Comparison of ENCODE assay signal across 8 mouse cellular contexts in genomic region chr4:129286001-129286682, GRCm38 (mm10). TPM values are rescaled to one million over a fixed set of nuclear protein-coding genes. Genes with fewer than 3 reads are reported as not detected.
A peak's percentile ranks its signal among the peaks of the same experiment; 100 is the strongest.
DNase-seq lines count a peak whose midpoint lies in the region; ATAC-seq and TF ChIP-seq lines count a peak whose summit lies in the region.
"Had no signal": no experiment of that assay in that cellular context is flagged by ENCODE, and none has a peak within 500 bp of the region (broad histone marks: within the 10 kb centered on the region; RNA-seq: fewer than 3 reads in every experiment).

No protein-coding gene starts in this region.

- H3K4me2 ChIP-seq in CH12.LX (ENCODE audit: insufficient read depth, low read depth, poor library complexity, severe bottlenecking) = no peak overlapping the region
- peak overlapping the region; percentile 99; the same call in 1 of the 2 replicates for H3K4me2 ChIP-seq in heart, postnatal 0 days (ENCODE audit: low read depth, low read length)

- dilution Hi-C loops in CH12.LX (cut with MboI; ENCODE audit: extremely low pct_ligation_motif_present, extremely low pct_unique_long_range_greater_than_20kb, low sequenced_read_pairs) = no loop called here

- peaks cover 9% of the 10 kb centered on the region for H3K27me3 ChIP-seq in CH12.LX (replicated peaks)
- peaks cover 16% of the 10 kb centered on the region; the same call in 1 of the 2 replicates for H3K27me3 ChIP-seq in heart, postnatal 0 days (ENCODE audit: control insufficient read depth, insufficient read depth, low read length)

- H3K9me3 ChIP-seq in CH12.LX (replicated peaks; ENCODE audit: low read length) = no peaks in the 10 kb centered on the region
- no peaks in the 10 kb centered on the region for H3K9me3 ChIP-seq in heart, postnatal 0 days (replicated peaks; ENCODE audit: control insufficient read depth, low read length)

- TF ChIP-seq RAD21 in CH12.LX (IDR thresholded peaks at IDR 0.05; ENCODE audit: low read depth, low read length) = no peak

- no peak overlapping the region for H3K9ac ChIP-seq in CH12.LX (ENCODE audit: insufficient read depth, low read depth)
- no peak overlapping the region for H3K9ac ChIP-seq in heart, postnatal 0 days (replicated peaks; ENCODE audit: low read depth, low read length)
- H3K9ac ChIP-seq: liver, postnatal 0 days had no signal

- no peak for TF ChIP-seq CTCF in CH12.LX (conservative IDR thresholded peaks at IDR 0.05 in 1 of 2, IDR thresholded peaks at IDR 0.05 in 1 of 2; ENCODE audit: low read depth in 2 of 2, low read length in 2 of 2)
- TF ChIP-seq CTCF in cortical plate, adult 2 months (IDR thresholded peaks at IDR 0.05; ENCODE audit: extremely low read depth, insufficient read depth, low read length) = no peak
- TF ChIP-seq CTCF in heart, postnatal 0 days (IDR thresholded peaks at IDR 0.05; ENCODE audit: low read depth) = no peak

- H3K4me1 ChIP-seq in CH12.LX (ENCODE audit: control insufficient read depth in 1 of 2, insufficient read depth in 2 of 2) = peaks cover 3% of the 10 kb centered on the region in 2 experiments; a peak in 3 of 4 replicates
- H3K4me1 ChIP-seq in cortical plate, adult 2 months (ENCODE audit: control insufficient read depth, insufficient read depth, low read length) = peaks cover 3% of the 10 kb centered on the region; the same call in 1 of the 2 replicates
- peaks cover 9% of the 10 kb centered on the region; the same call in 1 of the 2 replicates for H3K4me1 ChIP-seq in heart, postnatal 0 days (ENCODE audit: control insufficient read depth, insufficient read depth)

- no peak for TF ChIP-seq POLR2A in CH12.LX (IDR thresholded peaks at IDR 0.05; ENCODE audit: low read depth, low read length)
- TF ChIP-seq POLR2A in cortical plate, adult 2 months (IDR thresholded peaks at IDR 0.05; ENCODE audit: extremely low read depth, insufficient read depth, low read length) = no peak

- H3K79me2 ChIP-seq in CH12.LX (replicated peaks; ENCODE audit: control insufficient read depth, extremely low read depth, insufficient read depth, poor library complexity, severe bottlenecking) = no peaks in the 10 kb centered on the region

- in situ Hi-C loops in CH12.LX (cut with MboI; ENCODE audit: low pct_ligation_motif_present, low pct_unique_long_range_greater_than_20kb, low sequenced_read_pairs) = no loop called here

- 0 out of 2 replicates have a peak, but pooled peaks have one; percentile 7 for ATAC-seq in heart, postnatal 0 days (ENCODE audit: insufficient read depth, low read depth)
- ATAC-seq in megakaryocyte progenitor cell, adult 5-6 weeks (replicated peaks; ENCODE audit: poor library complexity) = 0 out of 2 replicates have a peak, but pooled peaks have one; percentile 11
- ATAC-seq: liver, postnatal 0 days had no signal

- 61% methylated on average over 5 of the region's 5 CpGs for WGBS in heart, postnatal 0 days

- H3K4me3 ChIP-seq in CH12.LX (replicated peaks in 1 of 3; ENCODE audit: low read depth in 2 of 3, low read length in 2 of 3, poor library complexity in 1 of 3) = no peak overlapping the region
- H3K4me3 ChIP-seq in cortical plate, adult 2 months (ENCODE audit: insufficient read depth, low read length) = peak overlapping the region; percentile 33; the same call in 1 of the 2 replicates
- peak overlapping the region; percentile 62; the same call in 1 of the 2 replicates for H3K4me3 ChIP-seq in heart, postnatal 0 days (ENCODE audit: low read depth, low read length)

- no peaks in the 10 kb centered on the region for H3K36me3 ChIP-seq in CH12.LX (replicated peaks in 1 of 2; ENCODE audit: control insufficient read depth in 1 of 2, insufficient read depth in 1 of 2, low read length in 1 of 2)
- H3K36me3 ChIP-seq in heart, postnatal 0 days (replicated peaks; ENCODE audit: control insufficient read depth, insufficient read depth, low read length) = no peaks in the 10 kb centered on the region

- H3K27ac ChIP-seq in CH12.LX (ENCODE audit: insufficient read depth, low read depth) = no peak overlapping the region
- no peak overlapping the region for H3K27ac ChIP-seq in cortical plate, adult 2 months (ENCODE audit: insufficient read depth, low read length)
- no peak overlapping the region for H3K27ac ChIP-seq in heart, postnatal 0 days (ENCODE audit: low read depth)

- TF ChIP-seq EP300 in CH12.LX (IDR thresholded peaks at IDR 0.05; ENCODE audit: low read length) = no peak
- no peak for TF ChIP-seq EP300 in heart, postnatal 0 days (IDR thresholded peaks at IDR 0.05; ENCODE audit: low read depth)

- DNase-seq in CH12.LX (ENCODE audit: extremely low read depth) = no peak
- DNase-seq in heart, postnatal 0 days (ENCODE audit: low spot score) = no peak
- no peak for DNase-seq in layer of hippocampus, adult 9-11 months
- no peak for DNase-seq in thymus, postnatal 0 days (ENCODE audit: low spot score)
- DNase-seq in thymus, postnatal 4 days = no peak
- DNase-seq: liver, postnatal 0 days had no signal

TF ChIP-seq in CH12.LX, 34 proteins besides CTCF, POLR2A, EP300 and RAD21:
- TF ChIP-seq RCOR1 (conservative IDR thresholded peaks at IDR 0.05; ENCODE audit: low read depth, low read length) = no peak
- 0 out of 2 replicates have a peak, but pooled peaks have one; percentile 11 for TF ChIP-seq BHLHE40 (IDR thresholded peaks at IDR 0.05; ENCODE audit: low read depth, low read length)
- no peak for TF ChIP-seq JUN (IDR thresholded peaks at IDR 0.05; ENCODE audit: insufficient read depth, low read depth, low read length)

RNA-seq across cellular contexts. Expression of gene Sync, which starts 1.3 kb away (rescaled TPM):
- 0.04 TPM in 1 of 2 replicates, not detected in the other for total RNA-seq in CH12.LX (2012; rRNA removed)
- not detected in 2 replicates for total RNA-seq in CH12.LX (2014; rRNA removed)
- polyA plus RNA-seq in CH12.LX (2012; ENCODE audit: insufficient read length, low read depth) = 0.14 and 0.16 TPM in 2 replicates
- polyA plus RNA-seq in cortical plate, adult 2 months (2012; rRNA removed) = 0.98 and 1.1 TPM in 2 replicates
- 1.4 and 1.9 TPM in 2 replicates for total RNA-seq in heart, postnatal 0 days (2014; rRNA removed; ENCODE audit: low replicate concordance)
- polyA plus RNA-seq in heart, postnatal 0 days (2015; fragmentation: Nextera tagmentation; extraction: Ambion mirVana) = 3.4 and 3.8 TPM in 2 replicates
- total RNA-seq in megakaryocyte progenitor cell, adult 5-6 weeks (2015) = not detected in 2 replicates
- total RNA-seq in megakaryocyte progenitor cell, adult 5-6 weeks (2017) = 0.08 TPM in 1 of 2 replicates, not detected in the other
- polyA plus RNA-seq in thymus, postnatal 0 days (2015; fragmentation: Nextera tagmentation; extraction: Ambion mirVana) = 0.31 and 0.35 TPM in 2 replicates
- polyA plus RNA-seq: liver, postnatal 0 days had no signal

RNA-seq across cellular contexts. Expression of gene C77080, which starts 24.9 kb away (rescaled TPM):
- 0.29 and 0.38 TPM in 2 replicates for total RNA-seq in CH12.LX (2012; rRNA removed)
- total RNA-seq in CH12.LX (2014; rRNA removed) = not detected in 2 replicates
- 0.68 and 1.1 TPM in 2 replicates for polyA plus RNA-seq in CH12.LX (2012; ENCODE audit: insufficient read length, low read depth)
- 14.4 and 15.0 TPM in 2 replicates for polyA plus RNA-seq in cortical plate, adult 2 months (2012; rRNA removed)
- 7.8 and 9.0 TPM in 2 replicates for total RNA-seq in heart, postnatal 0 days (2014; rRNA removed; ENCODE audit: low replicate concordance)
- polyA plus RNA-seq in heart, postnatal 0 days (2015; fragmentation: Nextera tagmentation; extraction: Ambion mirVana) = 0.77 and 0.78 TPM in 2 replicates
- total RNA-seq in megakaryocyte progenitor cell, adult 5-6 weeks (2015) = 0.12 and 0.25 TPM in 2 replicates
- total RNA-seq in megakaryocyte progenitor cell, adult 5-6 weeks (2017) = not detected in 2 replicates
- polyA plus RNA-seq in thymus, postnatal 0 days (2015; fragmentation: Nextera tagmentation; extraction: Ambion mirVana) = 3.3 and 3.6 TPM in 2 replicates

RNA-seq across cellular contexts. Expression of gene Rbbp4, which starts 49.0 kb away (rescaled TPM):
- total RNA-seq in CH12.LX (2012; rRNA removed) (41.4 and 44.1 TPM in 2 replicates), CH12.LX (2014; rRNA removed) (73.3 and 76.9 TPM in 2 replicates)
- polyA plus RNA-seq in CH12.LX (2012; ENCODE audit: insufficient read length, low read depth) = 179 and 219 TPM in 2 replicates
- 64.5 and 65.4 TPM in 2 replicates for polyA plus RNA-seq in cortical plate, adult 2 months (2012; rRNA removed)
- 97.3 and 101 TPM in 2 replicates for total RNA-seq in heart, postnatal 0 days (2014; rRNA removed; ENCODE audit: low replicate concordance)
- 221 and 222 TPM in 2 replicates for polyA plus RNA-seq in heart, postnatal 0 days (2015; fragmentation: Nextera tagmentation; extraction: Ambion mirVana)
- total RNA-seq in megakaryocyte progenitor cell, adult 5-6 weeks (2015) = 233 and 259 TPM in 2 replicates
- total RNA-seq in megakaryocyte progenitor cell, adult 5-6 weeks (2017) = 122 and 137 TPM in 2 replicates
- 504 and 513 TPM in 2 replicates for polyA plus RNA-seq in thymus, postnatal 0 days (2015; fragmentation: Nextera tagmentation; extraction: Ambion mirVana)

RNA-seq across cellular contexts. Expression of gene Zbtb8os, which starts 49.4 kb away (rescaled TPM):
- total RNA-seq in CH12.LX (2012; rRNA removed) (93.7 and 104 TPM in 2 replicates), CH12.LX (2014; rRNA removed) (124 and 134 TPM in 2 replicates)
- polyA plus RNA-seq in CH12.LX (2012; ENCODE audit: insufficient read length, low read depth) = 135 and 157 TPM in 2 replicates
- 29.6 and 31.5 TPM in 2 replicates for polyA plus RNA-seq in cortical plate, adult 2 months (2012; rRNA removed)
- total RNA-seq in heart, postnatal 0 days (2014; rRNA removed; ENCODE audit: low replicate concordance) = 13.5 and 20.8 TPM in 2 replicates
- polyA plus RNA-seq in heart, postnatal 0 days (2015; fragmentation: Nextera tagmentation; extraction: Ambion mirVana) = 32.2 and 33.7 TPM in 2 replicates
- total RNA-seq in megakaryocyte progenitor cell, adult 5-6 weeks (2015) = 81.4 and 89.6 TPM in 2 replicates
- total RNA-seq in megakaryocyte progenitor cell, adult 5-6 weeks (2017) = 94.6 and 102 TPM in 2 replicates
- polyA plus RNA-seq in thymus, postnatal 0 days (2015; fragmentation: Nextera tagmentation; extraction: Ambion mirVana) = 87.7 and 96.2 TPM in 2 replicates

Comparison
In these comparisons a context has a peak if more than half of its experiments do, and no peak if none do; other contexts are left out.
1. H3K4me3 ChIP-seq: peak in cortical plate, adult 2 months (single experiment) and heart, postnatal 0 days (single experiment); none in CH12.LX (0 of 3).